Mouse (Mus musculus) lung, adult 2 months (tissue): ENCODE measurements around the gene Adipor2.

Experiments used
- CTCF ChIP-seq: fragments of 200-500 bp; IDR thresholded peaks from 2 replicates; pipeline ENCODE4 v1.5.1; 2011; ENCODE audit warnings: mild to moderate bottlenecking, low read length, control low read depth; ENCODE audit not compliant: insufficient read depth
- POLR2A ChIP-seq: fragments of 200-500 bp; IDR thresholded peaks from 2 replicates; pipeline ENCODE4 v1.6.1; 2011; ENCODE audit warnings: low read depth, mild to moderate bottlenecking, control low read depth, low read length, borderline replicate concordance; ENCODE audit errors: extremely low read depth

DNA sequence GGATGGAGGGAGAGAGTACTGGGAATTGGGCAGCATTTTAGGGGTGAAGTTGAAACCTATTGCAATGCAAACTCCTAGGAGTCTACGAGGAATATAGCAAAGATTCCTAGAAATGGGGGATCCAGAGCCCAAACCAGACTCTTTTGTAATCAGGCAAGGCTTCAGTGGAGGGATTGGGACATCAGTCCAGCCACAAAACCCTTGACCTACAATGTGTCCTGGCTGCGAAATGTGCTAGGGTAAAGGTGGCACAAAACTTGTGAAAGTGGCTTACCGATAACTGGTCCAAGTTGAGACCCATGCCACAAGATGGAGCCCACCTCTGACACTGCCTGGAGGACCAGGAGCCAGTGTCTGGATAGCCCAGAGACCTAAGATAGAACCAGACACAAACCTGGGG lies 18.1 kb downstream of the Adipor2 start:
- no peak for TF ChIP-seq CTCF
- no peak for TF ChIP-seq POLR2A
